Mouse (Mus musculus) left cerebral cortex, adult 6 months (tissue): ENCODE results near the gene Acot10. TPM values are rescaled to one million over a fixed set of nuclear protein-coding genes. Genes with fewer than 3 reads are reported as not detected.

Source experiments
- long read RNA-seq, 2 experiments: library from polyadenylated mRNA; unstranded; transcript quantifications; one replicate each; pipeline ENCODE4 v2.0.0; 2019 to 2020
- polyA plus RNA-seq: library from polyadenylated mRNA; unstranded; fragments of <200 nt; fragmentation: Nextera tagmentation; gene quantifications from 2 replicates; pipeline ENCODE4 v1.2.3, GENCODE M21; 2021

Acot10 gene
- not detected in 2 replicates for polyA plus RNA-seq
- long read RNA-seq, experiment 1, result 0 reads
- long read RNA-seq, experiment 2, result 0 reads

GRCm38 (mm10) chr15:20666650-20667049 lies at the start of gene Acot10:
Gene Acot10 (minus strand): TSS chr15:20666750.

Other genes starting within 250 kb of the Acot10 start
- 4.5 and 6.8 TPM in 2 replicates for gene Cdh12, start 217.5 kb downstream of the Acot10 start, polyA plus RNA-seq